Mouse (Mus musculus) midbrain, postnatal 0 days (tissue): ENCODE results near the gene Nup93. TPM values are rescaled to one million over a fixed set of nuclear protein-coding genes. Genes with fewer than 3 reads are reported as not detected.

Experiments used
- ATAC-seq: fragments of 200-750 bp; cut with Nextera tagmentation; 2 replicates; pipeline ENCODE4 v1.8.0; 2017; ENCODE audit warnings: moderate number of reproducible peaks, mild to moderate bottlenecking, moderate TSS enrichment, moderate library complexity; ENCODE audit not compliant: low FRiP score
- DNase-seq: peaks from one replicate; pipeline ENCODE4 v3.0.0-alpha.2; 2015; ENCODE audit warnings: low spot score
- H3K27ac ChIP-seq: fragments of 300-500 bp; sonication (generic); 2 replicates; pipeline ENCODE4 v1.5.1; 2014; ENCODE audit warnings: low read depth, mild to moderate bottlenecking, low read length, mixed read lengths
- H3K27me3 ChIP-seq: fragments of 300-500 bp; sonication (generic); 2 replicates; pipeline ENCODE4 v1.6.1; 2014; ENCODE audit warnings: low read length, control low read depth, mixed read lengths; ENCODE audit not compliant: insufficient read depth
- H3K36me3 ChIP-seq: fragments of 300-500 bp; sonication (generic); 2 replicates; pipeline ENCODE4 v1.6.1; 2014; ENCODE audit warnings: low read length, control low read depth, mixed read lengths; ENCODE audit not compliant: insufficient read depth
- H3K4me1 ChIP-seq: fragments of 300-500 bp; sonication (generic); 2 replicates; pipeline ENCODE4 v1.6.1; 2014; ENCODE audit warnings: mild to moderate bottlenecking, control low read depth, antibody characterized with exemption, low read length, mixed read lengths; ENCODE audit not compliant: insufficient read depth
- H3K4me2 ChIP-seq: fragments of 300-500 bp; sonication (generic); 2 replicates; pipeline ENCODE4 v1.6.1; 2014; ENCODE audit warnings: low read depth, mild to moderate bottlenecking, low read length, mixed read lengths; ENCODE audit not compliant: poor library complexity, severe bottlenecking
- H3K4me3 ChIP-seq: fragments of 300-500 bp; sonication (generic); 2 replicates; pipeline ENCODE4 v1.5.1; 2014; ENCODE audit warnings: low read depth, mild to moderate bottlenecking, low read length, moderate library complexity
- H3K9ac ChIP-seq: fragments of 300-500 bp; sonication (generic); replicated peaks from 2 replicates; pipeline ENCODE4 v1.6.1; 2014; ENCODE audit warnings: mild to moderate bottlenecking, low read length, moderate library complexity, mixed read lengths; ENCODE audit not compliant: poor library complexity, severe bottlenecking
- H3K9me3 ChIP-seq: fragments of 300-500 bp; sonication (generic); 2 replicates; pipeline ENCODE4 v1.6.1; 2016; ENCODE audit warnings: low read length, control low read depth
- CTCF ChIP-seq: IDR thresholded peaks from 2 replicates; pipeline ENCODE4 v1.5.1; 2016; ENCODE audit warnings: antibody characterized with exemption, mild to moderate bottlenecking
- WGBS: fragments of 180-500 bp; shearing (Covaris S2); extraction: QIAGEN DNeasy Blood & Tissue Kit; methylation state at CpG from one replicate; pipeline ENCODE4 v1.1.7; 2014; 5-methylcytosine and 5-hydroxymethylcytosine counted together
- polyA plus RNA-seq: library from polyadenylated mRNA; unstranded; fragments of >200 nt; fragmentation: Nextera tagmentation; extraction: Ambion mirVana; gene quantifications from 2 replicates; pipeline ENCODE4 v1.2.1, GENCODE M21; 2015
- total RNA-seq: library from RNA; depleted of rRNA; stranded (reverse); fragments of >200 nt; gene quantifications from 2 replicates; pipeline ENCODE4 v1.2.3, GENCODE M21; 2014

Nup93 gene
- total and polyA plus RNA-seq, 2 experiments from 2014 or later: 39.9 to 65.3 TPM

GRCm38 (mm10) chr8:94172075-94172808 lies 42.1 kb upstream of the Nup93 start, which contains the start of gene Mt2:
TSS of gene Mt2 (plus strand) at chr8:94172664.
- DNase-seq (peak; percentile 85), ATAC-seq (peak; percentile 83)
- Histone ChIP-seq H3K27me3 (peaks cover 34% of the 10 kb centered on the region), H3K4me2 (peak within 1 kb of the TSS; percentile 84), H3K9me3 (no peaks in the 10 kb centered on the region), H3K36me3 (no peaks in the 10 kb centered on the region), H3K4me3 (peak within 1 kb of the TSS; percentile 46), H3K9ac (peak within 1 kb of the TSS; percentile 51), H3K4me1 (no peaks in the 10 kb centered on the region), H3K27ac (no peak within 1 kb of the TSS)
- TF ChIP-seq CTCF: no peak
- WGBS: under 1% methylated on average over 55 of the region's 56 CpGs

- peak overlapping the region; percentile 46 for H3K4me3 ChIP-seq
- no peak for ATAC-seq
- peak overlapping the region; percentile 51 for H3K9ac ChIP-seq
- peaks cover 35% of the 10 kb centered on the region for H3K27me3 ChIP-seq
- peak overlapping the region; percentile 84 for H3K4me2 ChIP-seq
- peak; percentile 12 for DNase-seq
- H3K9me3 ChIP-seq: no peaks in the 10 kb centered on the region
- H3K27ac ChIP-seq: no peak overlapping the region
- no peaks in the 10 kb centered on the region for H3K4me1 ChIP-seq
- 2% methylated on average over 39 of the region's 39 CpGs for WGBS
- no peak for TF ChIP-seq CTCF
- no peaks in the 10 kb centered on the region for H3K36me3 ChIP-seq
These were observed 41.3 kb upstream of the Nup93 start for GRCm38 (mm10) chr8:94172809-94173732.

- no peak overlapping the region for H3K27ac ChIP-seq
- no peak overlapping the region for H3K9ac ChIP-seq
- no peaks in the 10 kb centered on the region for H3K4me1 ChIP-seq
- H3K36me3 ChIP-seq: no peaks in the 10 kb centered on the region
- peak overlapping the region; percentile 84; the same call in 1 of the 2 replicates for H3K4me2 ChIP-seq
- DNase-seq (no peak), ATAC-seq (no peak)
- no peaks in the 10 kb centered on the region for H3K9me3 ChIP-seq
- H3K27me3 ChIP-seq: peaks cover 40% of the 10 kb centered on the region
- TF ChIP-seq CTCF: no peak
- WGBS: 52% methylated on average over 11 of the region's 11 CpGs
- H3K4me3 ChIP-seq: no peak overlapping the region
These were observed 40.4 kb upstream of the Nup93 start for GRCm38 (mm10) chr8:94173848-94174403.

- H3K9ac ChIP-seq: no peak overlapping the region
- ATAC-seq (no peak), DNase-seq (no peak)
- peaks cover 40% of the 10 kb centered on the region for H3K27me3 ChIP-seq
- peak; percentile 46 for TF ChIP-seq CTCF
- H3K27ac ChIP-seq: no peak overlapping the region
- no peaks in the 10 kb centered on the region for H3K9me3 ChIP-seq
- no peaks in the 10 kb centered on the region for H3K36me3 ChIP-seq
- no peak overlapping the region for H3K4me3 ChIP-seq
- peaks cover 2% of the 10 kb centered on the region for H3K4me1 ChIP-seq
- H3K4me2 ChIP-seq: no peak overlapping the region
- WGBS: 31% methylated on average over 7 of the region's 7 CpGs
These were observed 39.6 kb upstream of the Nup93 start for GRCm38 (mm10) chr8:94174619-94175213.

GRCm38 (mm10) chr8:94177716-94178390 lies 36.5 kb upstream of the Nup93 start:
- Histone ChIP-seq H3K36me3 (no peaks in the 10 kb centered on the region), H3K4me2 (no peak overlapping the region), H3K4me1 (peaks cover 3% of the 10 kb centered on the region), H3K4me3 (no peak overlapping the region), H3K9me3 (no peaks in the 10 kb centered on the region), H3K27ac (no peak overlapping the region), H3K27me3 (peaks cover 35% of the 10 kb centered on the region), H3K9ac (no peak overlapping the region)
- 60% methylated on average over 7 of the region's 7 CpGs for WGBS
- ATAC-seq (no peak), DNase-seq (no peak)
- TF ChIP-seq CTCF: no peak
